Mouse (Mus musculus) adrenal gland, postnatal 10 days (tissue): Measurements from ENCODE around the gene Tmem273. TPM values are rescaled to one million over a fixed set of nuclear protein-coding genes. Genes with fewer than 3 reads are reported as not detected.

ENCODE experiments used
- DNase-seq: peaks from one replicate; pipeline ENCODE4 v3.0.0; 2021; ENCODE audit warnings: mixed read lengths
- long read RNA-seq, 2 experiments: library from polyadenylated mRNA; stranded (forward); transcript quantifications; one replicate each; pipeline ENCODE4 v2.0.0; 2021
- total RNA-seq, 2 experiments: library from RNA; stranded (reverse); gene quantifications; 2 replicates each; pipeline ENCODE4 v1.2.3; 2021

The Tmem273 gene
- 1 to 10 TPM; 1.7 to 2.2 TPM for total RNA-seq
- long read RNA-seq, experiment 1, partial matches to known transcripts, result 0 of 3 reads
- long read RNA-seq, experiment 1, other reads (novel, unspliced or antisense), result 0 of 3 reads
- long read RNA-seq, experiment 2, partial matches to known transcripts, result 0 of 1 reads
- long read RNA-seq, experiment 2, other reads (novel, unspliced or antisense), result 1 of 1 reads

GRCm38 (mm10) chr14:32785556-32786130, at the start of gene Tmem273:
Tmem273 (plus strand) TSS chr14:32785963.
- DNase-seq, result no peak

DNA sequence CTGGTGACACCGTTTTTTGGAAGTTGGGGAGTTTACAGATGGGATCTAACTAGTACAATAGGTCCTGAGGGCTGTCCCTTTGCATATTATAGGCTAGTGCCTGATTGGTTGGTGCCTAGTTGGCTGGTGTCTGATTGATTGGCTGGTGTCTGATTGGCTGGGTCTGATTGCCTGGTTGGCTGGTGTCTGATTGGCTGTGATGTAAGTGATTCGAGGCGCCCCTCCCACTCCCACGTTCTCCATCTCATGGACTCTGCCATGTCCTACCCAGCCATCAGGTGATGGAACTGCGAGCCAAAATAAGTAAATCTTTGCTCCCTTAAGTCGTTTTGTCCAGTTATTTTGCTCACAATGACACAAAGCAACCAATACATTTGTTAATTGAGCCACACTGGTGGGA, 49.2 kb upstream of the Tmem273 start:
- DNase-seq, result no peak

DNA sequence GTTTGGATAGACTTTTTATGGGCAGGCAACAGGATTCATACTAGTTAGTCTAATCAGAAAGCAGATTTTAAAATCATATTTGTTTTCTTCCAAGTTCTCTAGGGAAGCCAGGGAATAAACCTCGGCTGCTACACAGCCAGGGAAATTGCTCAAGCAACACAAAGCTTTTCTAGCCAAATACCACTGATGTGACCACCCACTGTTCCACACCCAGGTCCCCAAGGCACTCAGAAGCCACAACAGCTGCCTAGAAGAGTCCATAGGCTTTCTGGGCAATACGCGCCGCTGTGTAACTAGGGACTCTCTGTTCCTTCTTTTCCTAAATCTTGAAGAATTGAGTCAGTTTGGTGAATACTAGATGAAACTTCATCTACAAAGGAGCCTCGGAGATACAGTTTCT, 47.2 kb upstream of the Tmem273 start:
- DNase-seq, result peak; percentile 10

DNA sequence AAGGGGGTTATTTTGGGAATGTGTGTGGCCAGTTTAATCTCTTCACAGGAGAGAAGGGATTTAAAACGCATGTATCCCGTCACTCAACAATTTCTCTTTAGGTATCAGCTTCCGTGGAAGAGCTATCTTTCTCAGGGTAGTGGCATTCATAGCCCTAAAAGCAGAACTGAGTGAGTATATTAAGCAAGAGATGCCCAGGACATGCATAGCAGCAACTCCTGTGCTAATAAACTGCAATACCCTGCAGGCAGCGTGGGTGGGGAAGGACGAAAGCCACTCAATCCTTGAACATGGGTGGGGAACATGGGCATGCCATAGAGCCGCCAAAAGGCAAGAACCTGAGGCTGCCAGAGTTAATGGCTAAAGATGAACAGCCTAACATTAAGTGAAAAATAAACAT, 37.2 kb upstream of the Tmem273 start:
- no peak for DNase-seq

DNA sequence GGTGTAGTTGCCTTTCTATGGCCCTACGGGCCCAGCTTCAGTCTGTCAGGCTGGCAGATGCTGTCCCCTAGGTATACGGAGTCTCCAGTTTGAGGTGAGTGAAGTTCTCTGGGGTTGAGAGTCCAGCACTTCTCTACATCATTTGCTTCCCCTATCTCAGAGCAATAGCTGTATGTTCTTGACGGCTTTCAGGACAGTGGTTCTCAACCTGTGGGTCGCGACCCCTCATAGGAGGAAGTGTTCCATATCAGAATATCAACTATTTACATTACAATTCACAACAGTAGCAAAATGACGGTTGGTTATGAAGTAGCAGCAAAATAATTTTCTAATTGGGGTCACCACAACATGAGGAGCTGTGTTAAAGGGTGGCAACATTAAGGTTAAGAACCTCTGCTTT, 35.0 kb upstream of the Tmem273 start:
- no peak for DNase-seq

GRCm38 (mm10) chr14:32754286-32754685, 31.5 kb upstream of the Tmem273 start:
- no peak for DNase-seq

DNA sequence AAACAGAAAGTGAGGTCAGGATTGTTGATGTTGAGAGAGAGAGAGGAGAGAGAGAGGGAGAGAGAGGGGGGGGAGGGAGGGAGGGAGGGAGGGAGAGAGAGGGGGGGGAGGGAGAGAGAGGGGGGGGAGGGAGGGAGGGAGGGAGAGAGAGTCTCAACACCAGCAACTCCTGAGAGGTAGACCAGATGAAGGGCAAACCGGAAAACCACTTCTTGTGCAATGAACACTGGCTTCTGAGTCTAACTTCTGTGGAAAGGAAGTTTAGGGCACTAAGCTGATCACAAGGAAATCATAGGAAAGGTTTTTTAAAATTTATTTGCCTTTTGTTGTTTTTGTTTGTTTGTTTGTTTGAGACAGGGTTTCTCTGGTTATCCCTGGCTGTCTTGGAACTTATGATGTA, 23.6 kb upstream of the Tmem273 start:
- no peak for DNase-seq

GRCm38 (mm10) chr14:32770563-32770962, 15.2 kb upstream of the Tmem273 start:
- no peak for DNase-seq

- no peak for DNase-seq
Measured at GRCm38 (mm10) chr14:32772085-32772484, 13.7 kb upstream of the Tmem273 start.

DNA sequence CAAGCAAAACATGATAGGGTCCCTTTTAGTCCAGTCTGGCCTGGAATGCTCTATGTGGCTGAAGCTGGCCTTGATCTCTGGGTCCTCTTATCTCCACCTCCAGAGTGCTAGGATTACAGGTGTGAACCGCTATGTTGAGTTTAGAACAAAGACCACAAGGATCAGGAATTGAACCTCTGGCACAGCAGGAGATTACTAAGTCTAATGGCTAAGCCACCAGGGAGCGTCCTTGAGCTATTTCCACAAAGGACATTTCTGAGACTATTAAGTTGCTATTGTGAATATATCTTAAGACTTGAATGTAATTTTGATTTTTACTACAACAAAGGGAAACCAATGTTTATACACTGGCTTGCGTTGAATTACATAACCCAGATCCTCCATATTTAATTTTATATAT, 13.0 kb upstream of the Tmem273 start:
- peak; percentile 72 for DNase-seq

DNA sequence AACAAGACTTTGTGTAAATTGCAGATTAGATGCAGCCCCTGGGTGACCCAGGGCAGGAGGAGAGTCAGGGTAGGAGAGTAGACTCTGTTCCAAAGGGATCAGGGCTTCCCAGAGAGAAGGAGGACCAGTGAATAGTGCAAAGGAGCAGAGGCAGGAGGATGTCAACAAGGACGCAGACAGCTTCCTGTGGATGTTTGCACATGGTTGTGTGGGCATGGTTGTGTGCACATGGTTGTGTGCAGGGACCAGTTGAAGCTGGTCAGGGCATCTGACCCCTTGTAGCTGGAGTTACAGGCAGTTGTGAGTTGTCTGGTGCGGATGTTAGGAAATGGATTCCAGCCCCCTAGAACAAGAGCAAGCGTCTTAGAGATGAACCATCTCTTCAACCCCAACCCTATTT, 12.3 kb upstream of the Tmem273 start:
- no peak for DNase-seq

DNA sequence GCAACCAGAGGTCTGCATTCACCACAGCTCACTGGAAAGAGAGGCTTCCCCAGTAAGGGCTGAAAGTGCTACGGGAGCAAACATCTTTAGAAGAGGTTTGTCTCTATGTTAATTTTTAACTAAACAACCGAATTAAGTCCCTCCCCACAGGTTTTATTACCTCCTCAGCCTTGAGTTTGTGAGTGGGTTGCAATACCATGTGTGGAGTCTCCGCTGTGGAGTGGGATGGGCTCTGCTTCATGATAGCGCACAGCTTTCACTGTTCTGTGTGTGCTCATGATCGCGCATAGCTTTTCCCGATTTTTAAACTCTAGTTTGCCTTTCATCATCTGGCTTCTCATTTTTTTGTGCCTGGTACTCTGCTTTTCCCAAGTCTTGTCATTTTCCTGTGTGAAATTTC, 9.7 kb upstream of the Tmem273 start:
- no peak for DNase-seq

- no peak for DNase-seq
Measured at GRCm38 (mm10) chr14:32778362-32778761, 7.4 kb upstream of the Tmem273 start.

- no peak for DNase-seq
Measured at GRCm38 (mm10) chr14:32782866-32783265, 2.9 kb upstream of the Tmem273 start.

- DNase-seq, result peak; percentile 9
Measured at GRCm38 (mm10) chr14:32784130-32784747, 1.5 kb upstream of the Tmem273 start.

DNA sequence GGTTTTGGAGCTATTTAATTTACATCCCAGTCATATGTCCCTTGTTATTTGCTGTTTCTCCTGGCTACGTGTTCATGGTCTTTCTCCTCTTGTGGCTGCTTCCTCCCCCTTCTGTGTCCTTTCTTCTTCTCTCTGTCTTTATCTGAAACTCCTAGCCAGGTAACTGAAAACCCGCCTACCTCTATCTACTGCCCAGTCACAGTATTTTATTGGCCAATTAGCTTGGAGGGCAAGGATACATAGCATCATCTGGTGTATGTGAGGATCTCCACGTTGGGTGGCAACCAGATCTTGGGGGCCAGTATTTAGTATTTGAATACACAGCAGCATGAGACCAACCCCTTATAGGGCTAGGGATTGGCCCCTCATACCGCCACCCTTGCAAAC, 1.0 kb upstream of the Tmem273 start:
- DNase-seq, result no peak

GRCm38 (mm10) chr14:32787691-32788090, 1.9 kb downstream of the Tmem273 start:
- DNase-seq, result no peak

DNA sequence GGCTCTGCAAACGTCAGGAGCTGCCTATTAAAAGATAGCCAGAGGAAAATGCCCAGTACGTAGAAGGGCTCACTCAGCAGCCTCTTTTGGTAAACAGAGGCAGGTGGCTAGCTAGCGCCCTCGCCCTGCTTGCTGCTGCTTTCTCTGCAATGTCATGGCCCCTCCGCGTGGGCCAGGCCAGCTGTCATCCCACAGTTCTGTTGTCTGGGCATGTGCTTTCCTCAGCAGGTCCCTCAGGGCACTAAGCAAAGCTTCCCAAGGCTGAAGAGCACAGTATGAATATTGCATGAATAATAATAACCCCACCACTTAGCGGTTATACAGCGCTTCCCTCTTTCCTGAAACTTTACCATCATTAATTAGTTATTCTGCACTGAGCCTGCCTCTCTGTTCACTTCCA, 10.6 kb downstream of the Tmem273 start:
- no peak for DNase-seq

GRCm38 (mm10) chr14:32797803-32798202, 12.0 kb downstream of the Tmem273 start:
- no peak for DNase-seq

DNA sequence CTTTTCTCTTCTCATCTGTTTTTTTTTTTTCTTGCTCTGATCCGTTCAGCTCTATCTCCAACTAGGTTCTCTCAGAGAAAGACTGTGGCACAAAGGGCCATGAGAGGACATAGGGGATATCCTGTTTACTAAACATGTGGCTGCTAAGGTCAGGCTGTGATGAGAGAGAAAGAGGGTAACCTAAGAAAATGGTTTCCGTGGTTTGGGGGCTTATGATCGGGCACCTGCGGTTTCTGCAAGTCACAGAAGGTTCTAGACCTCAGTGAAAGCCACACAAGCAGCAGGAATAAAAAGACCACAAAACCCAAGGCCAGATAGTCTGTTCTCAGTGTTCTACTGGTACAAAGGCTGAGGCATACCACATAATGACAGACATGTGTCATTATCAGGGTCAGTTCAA, 12.6 kb downstream of the Tmem273 start:
- no peak for DNase-seq

- DNase-seq, result no peak
Measured at GRCm38 (mm10) chr14:32800048-32800447, 14.3 kb downstream of the Tmem273 start.

DNA sequence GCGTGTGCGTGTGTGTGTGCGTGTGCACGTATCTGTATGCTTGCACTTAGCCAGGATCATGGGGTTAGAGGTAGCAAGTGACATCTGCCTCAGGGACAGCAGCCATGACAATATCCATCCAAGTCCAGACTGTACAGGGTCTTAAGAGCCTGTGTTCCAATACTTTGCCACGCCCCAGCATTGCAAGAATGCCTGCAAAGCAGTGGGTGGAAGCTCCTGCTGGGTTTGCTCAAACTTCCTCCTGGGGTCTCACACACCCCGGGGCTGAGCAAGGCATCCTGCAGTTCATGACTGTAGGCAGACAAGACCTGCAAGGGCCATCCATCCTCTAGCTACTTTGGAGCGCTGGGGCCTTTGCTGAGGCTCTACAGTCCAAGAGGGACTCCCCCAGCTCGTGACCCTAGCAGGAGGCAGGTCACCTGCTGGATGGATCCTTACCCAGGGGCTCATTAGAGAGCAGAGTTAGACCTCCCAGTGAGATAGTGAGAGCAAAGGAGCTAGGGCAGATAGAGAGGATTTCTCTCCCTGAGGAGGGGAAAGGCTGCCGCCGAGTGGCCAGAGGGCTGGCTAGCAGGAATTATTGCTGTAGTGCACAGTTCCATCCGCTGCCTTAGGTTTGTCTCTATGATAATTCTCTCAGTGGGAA, 15.4 kb downstream of the Tmem273 start:
- peak; percentile 66 for DNase-seq

DNA sequence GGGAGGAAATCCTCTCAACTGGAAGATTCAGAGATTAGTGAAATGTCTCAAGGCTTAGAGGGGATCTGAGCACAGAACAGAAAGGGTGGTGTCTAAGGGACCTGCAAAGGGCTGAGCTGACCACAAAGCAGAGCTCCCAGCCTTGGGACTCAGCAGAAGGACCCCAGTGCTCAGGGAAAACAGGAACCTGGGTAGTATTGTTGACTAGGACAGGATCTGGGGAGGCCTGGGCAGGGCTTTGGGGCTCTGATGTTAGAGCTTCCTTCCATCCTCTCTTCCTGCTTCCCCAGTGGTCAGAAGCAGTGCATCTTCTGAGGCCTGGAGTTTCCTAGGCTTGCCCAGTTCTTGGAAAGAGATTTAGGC, 15.9 kb downstream of the Tmem273 start:
- no peak for DNase-seq

GRCm38 (mm10) chr14:32810111-32810510, 24.3 kb downstream of the Tmem273 start:
- DNase-seq, result no peak
